Mouse (Mus musculus) hematopoietic stem cell, adult 5-6 weeks (primary cell): ENCODE measurements around the gene Cxadr. TPM values are rescaled to one million over a fixed set of nuclear protein-coding genes. Genes with fewer than 3 reads are reported as not detected.

Experiments
- ATAC-seq, 2 experiments: fragments of 125-278 bp in 1 of 2; replicated peaks in 1 of 2; 2 replicates each; pipeline ENCODE4 v1.8.0; 2016 to 2017; ENCODE audit warnings: inconsistent platforms in 2 of 2, mild to moderate bottlenecking in 2 of 2, moderate number of reproducible peaks in 2 of 2, low read depth in 1 of 2, moderate TSS enrichment in 1 of 2; ENCODE audit not compliant: low FRiP score in 2 of 2, poor library complexity in 2 of 2, severe bottlenecking in 2 of 2, insufficient read depth in 1 of 2, low TSS enrichment in 1 of 2
- total RNA-seq: library from RNA; stranded (forward); fragments of 172-1452, 232-1000 nt; gene quantifications from 2 replicates; pipeline ENCODE4 v1.2.3, GENCODE M21; 2017

Gene Cxadr
- 0.69 and 0.79 TPM in 2 replicates for total RNA-seq

DNA sequence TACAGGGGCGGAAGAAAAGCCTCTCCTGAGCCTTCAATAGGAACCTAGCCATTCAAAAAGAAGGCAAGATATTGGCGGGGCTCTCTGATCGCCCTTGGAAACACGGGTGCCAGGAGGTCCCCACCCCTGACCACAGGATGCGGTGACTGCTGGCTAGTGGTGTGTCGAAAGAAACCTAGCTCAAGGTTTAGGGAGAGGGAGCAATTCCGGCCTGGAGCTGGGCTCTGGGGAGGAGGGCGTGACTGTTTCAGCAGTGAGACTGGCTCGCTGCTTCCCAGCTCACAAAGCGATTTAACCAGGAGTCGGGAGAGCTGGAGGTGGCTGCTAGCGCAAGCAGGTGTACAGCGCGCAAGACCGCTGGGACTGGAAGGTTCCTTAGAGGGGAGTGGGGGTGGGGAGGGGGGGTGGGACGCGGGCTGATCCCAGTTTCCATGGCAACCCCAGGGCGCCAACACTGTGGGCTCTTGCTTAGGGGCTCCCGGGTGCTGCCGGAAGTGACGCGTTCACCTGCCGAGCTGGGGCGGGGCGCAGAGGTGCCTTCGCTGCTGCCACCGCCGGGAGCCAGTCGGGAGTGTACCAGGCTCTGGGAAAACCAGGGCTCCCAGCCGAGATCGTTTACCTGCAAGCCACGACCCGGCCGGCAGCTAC lies at the start of gene Cxadr:
Cxadr (plus strand) TSS at position 307 of the 648 bp plus-strand sequence.
- ATAC-seq = peak; percentile 55 to 73

DNA sequence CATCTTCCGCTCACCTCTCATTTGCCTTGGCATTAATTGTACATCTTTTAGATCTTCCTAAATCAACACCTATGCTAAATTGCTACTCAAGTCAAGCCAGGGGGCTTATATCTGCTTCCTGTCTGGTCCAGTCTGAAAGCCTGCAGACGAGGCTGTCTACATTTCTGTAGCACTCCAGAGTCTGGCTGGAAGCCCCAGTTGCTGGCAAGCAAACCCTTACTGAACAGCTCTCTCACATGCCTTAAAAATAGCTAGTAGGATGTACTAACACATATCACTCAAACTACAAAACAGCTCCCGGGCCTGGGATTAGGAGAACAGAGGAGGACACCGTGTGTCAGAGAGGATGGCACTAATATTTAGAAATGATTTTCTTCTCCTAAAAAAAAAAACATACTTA lies 42.3 kb upstream of the Cxadr start:
- no peak for ATAC-seq

DNA sequence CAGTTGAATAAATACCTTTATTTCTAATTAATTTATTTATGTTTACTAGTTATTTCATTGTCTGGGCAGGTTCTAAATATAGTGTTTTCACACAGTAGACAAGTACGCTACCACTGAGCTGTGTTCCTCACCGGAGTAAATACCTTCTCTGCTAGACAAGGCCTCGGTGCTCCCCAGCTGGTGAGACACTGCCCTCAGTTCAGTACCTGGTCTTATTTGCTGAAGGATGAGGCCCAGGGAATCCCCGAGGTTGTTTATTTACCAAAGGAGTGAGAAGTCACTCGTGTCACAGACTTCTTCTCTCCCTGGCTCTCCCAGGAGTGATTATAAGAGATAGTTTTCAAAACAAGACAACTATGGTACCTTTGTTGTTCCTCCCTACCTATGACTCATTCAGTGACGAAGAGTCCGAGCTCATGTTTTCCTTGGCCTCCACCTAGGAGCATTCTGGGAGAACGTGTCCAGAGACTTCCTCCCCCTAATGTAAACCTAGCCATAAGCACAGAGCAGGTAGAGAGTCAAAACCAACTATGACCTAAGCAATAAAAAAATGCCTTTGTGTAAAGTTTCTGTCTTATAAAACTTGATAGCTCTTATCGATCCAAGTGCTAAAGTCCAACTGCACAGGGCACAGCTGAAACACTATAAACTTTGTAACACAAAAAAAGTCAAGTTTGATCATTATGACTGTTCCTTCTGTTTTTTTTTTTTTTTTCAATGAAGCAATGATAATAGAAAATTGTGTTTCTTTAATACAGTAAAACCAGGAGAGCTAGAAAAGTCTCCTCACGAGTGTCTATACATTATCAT lies 41.0 kb upstream of the Cxadr start:
- ATAC-seq = no peak

DNA sequence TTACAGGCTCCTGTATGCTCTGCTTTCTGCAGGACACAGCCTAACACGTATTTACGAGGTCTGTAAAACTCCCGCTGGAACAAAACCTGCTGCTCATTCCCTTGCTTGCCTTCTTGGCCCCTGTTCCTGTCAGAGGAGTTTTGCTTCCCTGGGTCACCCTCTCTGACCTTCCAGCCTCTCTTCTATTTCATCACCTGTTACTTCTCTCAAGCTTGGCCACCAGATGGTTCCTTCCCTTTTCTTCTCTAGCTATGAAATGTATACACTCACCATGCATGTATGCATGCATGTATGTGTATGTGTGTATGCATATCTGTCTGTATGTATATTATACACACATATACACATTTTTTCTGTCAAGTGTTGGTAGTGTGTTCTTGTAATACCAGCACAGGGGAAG lies 39.8 kb upstream of the Cxadr start:
- ATAC-seq = no peak

DNA sequence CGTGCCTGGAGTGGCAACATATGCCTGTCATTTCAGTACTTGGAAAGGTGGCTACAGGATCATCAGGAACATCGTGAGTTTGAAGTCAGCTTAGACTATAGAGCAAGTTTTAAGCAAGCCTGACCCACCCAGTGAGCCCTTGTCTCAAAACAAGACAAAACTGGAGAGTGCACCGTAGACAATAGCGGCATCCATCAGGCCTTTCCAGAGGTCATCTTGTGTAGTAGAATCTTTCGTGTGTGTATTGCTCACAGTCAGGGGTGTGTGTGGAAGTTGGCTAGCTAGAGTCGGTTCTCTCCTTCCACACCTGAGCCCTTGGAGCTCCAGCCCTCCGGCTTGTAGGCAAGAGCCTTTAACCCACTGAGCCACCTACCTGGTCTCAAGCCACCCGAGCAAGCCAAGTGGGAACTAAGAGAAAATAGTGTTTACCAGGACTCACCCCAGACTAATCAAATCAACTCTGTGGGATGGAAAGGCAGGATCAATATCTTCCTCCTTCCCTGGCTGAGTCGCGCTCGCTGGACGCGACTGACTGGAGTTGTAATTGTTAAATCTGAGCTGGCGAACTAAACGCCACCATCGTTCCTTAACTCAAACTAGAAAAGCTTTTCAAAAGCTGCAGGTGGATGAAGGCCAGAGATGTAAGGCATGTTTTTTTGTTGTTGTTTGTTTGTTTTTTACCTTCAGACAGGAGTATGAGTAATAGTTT lies 36.7 kb upstream of the Cxadr start:
- ATAC-seq = peak; percentile 26 to 44; a peak in 3 of 4 replicates

DNA sequence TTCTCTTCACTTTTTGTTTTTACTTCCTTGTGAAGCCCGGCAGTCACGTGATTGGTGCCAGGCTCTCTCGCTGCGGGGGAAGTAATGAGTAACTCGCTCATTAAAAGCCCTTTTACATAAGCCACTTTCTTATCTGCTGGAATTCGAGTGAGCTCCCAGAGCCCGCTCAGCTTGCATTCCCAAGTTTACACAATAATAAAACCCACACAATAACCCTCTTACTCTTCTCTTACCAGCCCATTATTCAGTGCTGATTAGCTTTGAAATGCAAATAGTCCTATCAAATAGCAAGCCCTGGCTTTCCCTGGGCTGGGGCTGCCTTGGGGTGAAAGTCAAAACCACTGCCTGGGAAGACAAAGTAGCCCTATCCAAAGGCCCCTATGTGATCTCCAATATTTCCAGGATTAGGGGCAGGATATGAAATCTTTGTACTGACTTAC lies 36.1 kb upstream of the Cxadr start:
- peak; percentile 76 to 84 for ATAC-seq

DNA sequence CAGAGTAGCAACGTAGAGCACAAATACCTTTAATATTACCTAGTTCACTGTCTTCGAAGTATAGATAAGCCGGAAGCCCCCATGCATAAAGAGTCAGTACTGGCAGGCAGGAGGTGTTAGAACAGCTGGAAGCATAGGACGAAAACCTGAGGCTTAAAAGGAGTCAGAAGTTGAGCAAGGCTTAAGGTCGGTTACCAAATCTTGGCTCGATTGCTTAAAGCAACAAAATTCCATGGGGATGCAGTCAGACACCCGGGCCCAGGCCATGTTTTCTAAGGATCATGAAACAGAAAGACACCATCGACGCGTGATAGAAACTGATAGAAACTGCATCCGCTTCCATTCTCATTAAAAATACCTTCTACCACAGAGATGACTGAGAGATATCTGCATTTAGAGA lies 35.5 kb upstream of the Cxadr start:
- no peak for ATAC-seq

DNA sequence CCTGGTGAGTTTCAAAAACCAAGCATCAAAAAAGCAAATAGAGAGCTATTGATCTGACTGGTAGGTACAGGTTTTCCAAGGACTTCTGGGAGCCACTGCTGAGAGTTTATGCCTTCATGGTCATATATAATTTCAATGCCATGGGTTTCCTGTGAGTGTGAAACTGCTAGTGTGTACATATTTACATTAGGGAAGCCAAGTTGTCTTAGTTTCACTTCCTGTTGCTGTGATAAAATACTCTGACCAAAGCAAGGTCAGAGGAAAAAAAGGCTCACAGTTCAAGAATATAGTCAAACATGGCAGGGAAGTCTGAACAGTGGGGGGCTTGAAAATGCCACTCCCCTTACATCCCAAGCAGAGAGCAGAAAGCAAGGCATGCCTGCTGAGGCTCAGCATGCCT lies 33.8 kb upstream of the Cxadr start:
- no peak; a peak in 1 of 4 replicates for ATAC-seq

DNA sequence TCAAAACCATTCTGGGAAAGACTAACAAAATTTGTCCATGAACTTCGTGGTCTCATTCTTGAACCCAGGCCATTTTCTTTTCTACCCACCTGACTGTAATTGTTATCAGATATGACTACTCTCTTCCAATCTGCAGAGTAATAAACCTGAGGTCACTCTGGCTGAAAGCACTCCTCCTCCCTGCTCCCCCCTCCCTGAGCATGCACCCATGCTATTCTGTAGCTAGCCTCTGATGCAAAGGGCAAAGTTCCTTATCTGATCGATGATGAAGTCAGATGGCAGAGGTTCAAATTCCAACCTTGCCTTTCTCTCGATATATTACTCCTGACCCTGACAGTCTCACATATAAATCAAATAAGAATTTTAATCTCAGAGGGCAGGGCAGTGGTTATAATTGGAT lies 33.1 kb upstream of the Cxadr start:
- no peak for ATAC-seq

DNA sequence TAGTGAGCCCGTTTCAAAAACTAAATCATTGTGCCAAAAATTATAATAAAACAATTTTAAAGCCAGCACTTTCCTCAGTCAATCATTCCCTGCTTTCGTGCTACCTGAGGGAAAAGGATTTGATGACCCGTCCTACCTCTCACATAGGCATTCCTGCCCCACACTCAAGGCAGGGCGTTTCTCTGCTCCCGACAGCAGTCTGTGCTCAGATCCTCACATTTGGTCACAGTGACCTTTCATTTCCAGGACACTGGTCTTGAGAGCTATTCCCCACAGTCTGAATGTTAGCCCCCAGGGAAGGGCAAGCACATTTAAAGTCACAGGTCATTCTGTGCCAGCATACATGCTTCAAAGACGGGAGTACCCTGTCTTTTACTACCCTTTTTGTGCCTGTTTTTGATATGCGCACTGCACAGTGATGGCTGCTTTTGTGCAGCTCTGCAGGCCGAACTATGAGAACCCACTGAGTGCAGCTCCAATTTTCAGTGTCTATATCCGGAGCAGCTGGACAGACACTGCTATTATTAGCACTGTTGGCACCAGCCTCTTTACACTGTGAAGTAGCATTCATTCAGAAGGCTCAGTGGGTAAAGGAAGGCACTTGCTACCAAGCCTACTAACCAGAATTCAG lies 26.3 kb upstream of the Cxadr start:
- no peak for ATAC-seq

DNA sequence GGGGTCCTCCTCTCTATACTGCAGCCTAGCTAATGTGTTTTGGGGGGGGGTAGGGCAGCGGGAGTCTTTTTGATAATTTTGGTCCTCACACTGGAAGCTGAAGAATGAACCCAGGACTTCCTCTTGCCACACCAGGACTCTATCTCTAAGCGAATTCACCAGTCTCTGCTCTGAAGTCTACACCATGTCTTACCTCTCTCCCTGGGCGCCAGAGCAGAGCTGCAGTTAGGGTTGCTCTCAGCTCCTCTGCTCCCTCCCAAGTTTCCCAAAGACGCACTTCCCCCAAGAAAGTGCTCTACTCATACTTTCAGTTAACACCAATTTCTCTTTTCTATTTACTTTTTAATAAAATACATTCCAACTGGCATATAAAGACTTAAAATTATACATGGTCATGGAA lies 23.7 kb upstream of the Cxadr start:
- ATAC-seq = 0 out of 4 replicates have a peak, but pooled peaks of 1 of the 2 experiments have one; percentile 48

DNA sequence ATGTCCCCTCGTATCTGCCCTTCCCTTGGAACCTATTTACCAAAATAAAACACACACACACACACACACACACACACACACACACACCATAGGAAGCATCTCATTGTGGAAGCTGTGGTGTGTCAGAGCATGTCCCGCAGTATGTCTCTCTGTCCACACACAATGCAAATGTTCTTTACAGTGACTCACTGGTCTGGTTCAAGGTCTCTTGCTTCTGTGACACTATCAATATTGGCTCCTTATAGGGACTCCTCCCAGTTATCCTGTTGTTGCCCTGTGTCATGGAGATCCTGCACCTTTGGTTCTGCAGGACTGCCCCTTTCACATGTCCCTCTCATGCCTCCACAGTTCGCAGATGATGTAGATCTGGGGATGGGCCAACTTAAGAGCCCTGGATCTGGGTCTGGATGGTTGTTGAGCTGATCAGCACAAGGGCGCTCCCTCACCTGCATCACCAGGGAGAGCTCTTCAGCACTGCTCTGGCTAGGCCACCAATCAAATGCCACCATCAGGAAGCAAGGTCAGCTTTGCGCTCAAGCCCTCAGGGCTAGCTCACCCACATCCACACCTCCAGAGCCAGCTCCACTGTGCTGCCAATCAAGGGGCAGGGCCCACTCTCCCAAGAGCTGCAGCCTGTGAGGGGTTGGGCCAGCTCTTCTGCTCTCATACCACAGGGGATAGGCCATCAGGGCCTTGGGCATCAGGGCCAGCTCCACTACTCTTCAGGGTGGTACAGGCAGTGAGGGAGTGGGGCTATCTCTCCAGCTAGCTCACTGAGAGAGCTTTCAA lies 21.0 kb upstream of the Cxadr start:
- no peak for ATAC-seq

DNA sequence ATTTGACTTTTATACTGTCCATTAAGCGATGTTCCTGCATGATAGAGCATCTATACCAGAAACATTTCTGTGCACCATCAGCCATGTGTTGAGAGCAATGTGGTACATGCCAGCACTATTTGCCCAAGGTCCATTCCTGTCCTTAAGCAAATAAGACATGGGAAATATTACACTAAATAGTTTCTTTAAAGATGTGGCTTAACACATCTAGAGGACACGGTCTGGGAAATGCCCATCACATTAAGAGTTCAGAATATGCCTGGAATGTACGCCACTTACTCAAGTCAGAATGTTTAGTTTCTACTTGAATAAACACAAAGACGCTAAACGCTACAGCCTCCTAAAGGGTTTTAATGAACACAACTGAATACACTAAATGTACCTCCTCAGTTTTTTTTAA lies 18.1 kb upstream of the Cxadr start:
- ATAC-seq = no peak

DNA sequence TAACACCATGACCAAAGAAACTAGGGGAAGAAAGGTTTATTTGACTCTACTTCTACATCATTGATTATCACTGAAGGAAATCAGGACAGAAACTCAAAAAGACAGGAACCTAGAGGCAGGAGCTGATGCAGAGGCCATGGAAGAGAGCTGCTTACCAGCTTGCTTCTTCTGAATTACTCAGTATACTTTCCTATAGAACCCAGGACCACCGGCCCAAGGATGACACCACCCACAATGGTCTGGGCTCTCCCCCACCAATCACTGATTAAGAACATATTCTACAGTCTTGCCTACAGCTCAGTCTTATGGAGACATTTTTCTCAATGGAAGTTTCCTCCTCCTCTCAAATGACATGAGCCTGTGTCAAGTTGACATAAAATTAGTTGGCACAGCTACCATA lies 7.2 kb upstream of the Cxadr start:
- ATAC-seq = no peak

DNA sequence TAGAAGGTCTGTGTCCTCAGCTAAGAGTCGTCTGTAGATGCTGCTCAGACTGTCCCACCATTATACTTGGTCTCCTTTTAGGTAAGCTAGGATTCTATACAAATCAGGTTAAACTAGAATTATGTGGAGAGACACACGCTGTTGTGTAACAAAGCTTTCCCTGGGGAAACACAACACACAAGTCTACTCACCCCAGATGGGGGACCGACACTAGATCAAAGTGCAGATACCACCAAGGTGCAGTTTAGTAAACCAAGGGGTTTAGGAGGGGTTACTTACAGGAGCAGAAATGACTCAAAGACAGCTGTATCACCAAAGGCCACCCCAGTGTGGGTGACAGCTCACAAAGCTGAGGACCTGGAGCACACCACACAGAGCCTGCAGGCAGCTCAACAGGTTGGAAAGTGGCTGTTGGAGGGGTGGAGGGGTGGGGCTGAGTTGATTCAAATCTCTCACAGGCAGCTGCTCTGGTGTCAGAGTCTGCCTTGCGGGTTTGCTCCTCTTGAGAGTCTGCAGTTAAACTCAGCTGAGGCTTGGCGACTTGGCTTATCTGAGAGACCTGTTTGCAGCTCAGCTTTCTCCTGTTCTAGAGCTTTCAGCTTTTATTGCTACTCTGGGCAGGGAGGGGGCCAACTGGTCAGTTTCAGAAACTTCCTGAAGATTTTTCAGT lies 6.5 kb upstream of the Cxadr start:
- ATAC-seq = peak; percentile 27 to 53; a peak in 1 of 4 replicates

DNA sequence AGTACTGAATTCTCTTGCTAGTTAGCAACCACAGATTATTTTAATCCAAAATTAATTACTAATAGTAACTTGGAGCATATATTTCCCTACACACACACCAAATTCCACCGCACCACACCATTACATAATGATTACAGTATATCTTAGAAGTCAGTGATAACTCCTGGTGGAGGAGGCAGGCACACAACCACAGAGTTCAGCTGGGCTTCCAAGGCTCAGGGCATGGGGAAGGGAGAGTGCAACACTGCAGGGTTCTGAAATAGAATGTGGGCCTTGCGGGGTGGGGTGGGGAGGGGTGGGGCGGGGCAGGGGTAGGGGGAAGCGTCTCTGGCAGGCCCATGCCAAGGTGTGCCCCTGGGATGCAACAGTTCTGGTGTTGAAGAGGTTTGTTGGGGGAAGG lies 5.7 kb upstream of the Cxadr start:
- peak in 1 of 2 experiments; percentile 37; a peak in 1 of 4 replicates for ATAC-seq
